Mouse (Mus musculus): ENCODE measurements at regions not wholly inside any gene's neighbourhood (a gene's known extent, or its start where the extent isn't known, plus 50 kb on each side); places are given as distances from the start of the nearest gene placed in this dataset.

DNA sequence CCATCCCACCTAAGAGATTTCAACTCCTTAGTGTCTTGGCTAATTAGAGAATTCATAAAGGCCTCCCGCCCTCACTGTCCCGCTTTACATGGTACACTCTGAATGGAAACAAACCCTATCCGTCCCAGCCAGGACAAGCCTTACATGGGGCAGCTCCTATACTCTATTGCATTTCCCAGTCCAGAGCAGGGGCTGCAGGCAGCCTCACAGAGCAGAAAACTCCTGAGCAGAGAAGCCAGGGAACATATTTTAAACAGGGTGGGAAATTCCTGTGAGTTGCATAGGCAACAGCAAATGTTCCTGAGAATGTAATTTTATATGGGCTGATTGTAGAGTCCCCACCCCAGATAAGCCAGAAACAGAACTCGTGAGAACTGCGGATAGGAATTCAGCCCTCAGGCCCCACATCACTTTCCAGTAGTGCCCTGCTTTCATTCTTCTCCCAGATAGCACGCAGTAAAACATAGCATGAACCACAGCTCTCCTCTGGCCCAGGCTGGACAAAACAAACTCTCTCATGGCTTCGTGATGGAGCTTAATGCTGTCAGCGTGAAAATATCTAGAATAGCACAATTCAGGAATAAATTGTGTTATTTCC, 337.4 kb upstream of the Npvf start:
- TF ChIP-seq CTCF (IDR thresholded peaks at IDR 0.05; ENCODE audit: extremely low read depth, insufficient read length, insufficient replicate concordance, low read depth, low read length) (no peak), POLR2A (IDR thresholded peaks at IDR 0.05; ENCODE audit: low read depth, low read length) (no peak)

Data from small intestine, adult 2 months (tissue).